Mouse (Mus musculus): ENCODE results near the gene Gm17677.

Gm17677 gene

GRCm38 (mm10) chr9:35740749-35741148 lies at the start of gene Gm17677:
Gene Gm17677, plus strand, starts transcription at chr9:35741049.
- DNase-seq (ENCODE audit: low spot score in 2 of 2) = no peak

- DNase-seq (ENCODE audit: low spot score in 2 of 2) = no peak
Measured at GRCm38 (mm10) chr9:35691924-35692323, 48.9 kb upstream of the Gm17677 start.

GRCm38 (mm10) chr9:35707265-35707664 lies 33.6 kb upstream of the Gm17677 start:
- DNase-seq (ENCODE audit: low spot score in 2 of 2) = no peak

- DNase-seq (ENCODE audit: low spot score in 2 of 2) = no peak
Measured at GRCm38 (mm10) chr9:35756843-35757242, 16.0 kb downstream of the Gm17677 start.

GRCm38 (mm10) chr9:35778009-35778408 lies 37.2 kb downstream of the Gm17677 start, which contains the start of gene Gm17727:
Gene Gm17727, minus strand, starts transcription at chr9:35778109.
- DNase-seq (ENCODE audit: low spot score in 2 of 2) = no peak

GRCm38 (mm10) chr9:35790001-35790400 lies 49.2 kb downstream of the Gm17677 start, which contains the start of the genes Gm27235 and D730048I06Rik:
Gene Gm27235, minus strand, starts transcription at chr9:35790101.
Gene D730048I06Rik, minus strand, starts transcription at chr9:35790112.
- no peak for DNase-seq (ENCODE audit: low spot score in 2 of 2)
